ENCODE assay signal across 9 mouse cellular contexts in the genomic region with DNA sequence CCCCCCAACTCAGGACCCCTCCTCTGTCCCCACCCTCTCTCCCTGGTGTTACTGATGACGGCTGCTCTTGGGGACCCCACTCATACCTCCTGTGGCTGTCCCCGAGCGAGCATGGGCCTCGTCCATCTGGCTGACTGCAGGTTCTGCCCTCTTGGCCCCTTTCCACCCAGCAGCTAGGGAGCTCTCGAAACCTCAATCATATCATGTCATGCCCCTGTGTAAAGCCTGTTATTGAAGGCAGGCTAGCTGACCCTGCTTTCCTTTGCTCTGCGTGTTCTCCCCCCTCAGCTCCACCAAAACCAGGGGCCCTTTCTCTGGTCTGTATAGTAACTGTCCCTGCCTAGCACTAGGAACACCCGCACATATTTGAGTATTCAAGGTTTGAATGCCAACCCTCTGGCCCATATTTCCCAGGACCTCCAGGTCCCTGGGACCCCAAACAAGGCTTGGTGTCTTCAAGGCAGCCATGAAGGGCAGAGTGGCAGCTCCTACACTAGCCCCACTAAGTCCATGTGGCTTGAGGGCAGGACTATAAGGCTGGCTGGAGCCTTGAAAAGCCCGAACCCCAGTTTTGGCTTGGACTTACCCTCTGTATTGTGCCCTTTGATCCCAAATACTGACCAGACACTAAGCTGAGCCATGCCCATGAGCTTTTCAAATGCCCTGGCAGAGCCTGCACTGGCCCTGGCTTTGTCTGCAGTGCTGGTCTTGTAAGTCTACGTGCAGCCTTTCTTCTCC. TPM values are rescaled to one million over a fixed set of nuclear protein-coding genes. Genes with fewer than 3 reads are reported as not detected.
A peak's percentile ranks its signal among the peaks of the same experiment; 100 is the strongest.
DNase-seq lines count a peak whose midpoint lies in the region; ATAC-seq lines count a peak whose summit lies in the region.
"Had no signal": no experiment of that assay in that cellular context is flagged by ENCODE, and none has a peak within 500 bp of the region (broad histone marks: within the 10 kb centered on the region; RNA-seq: fewer than 3 reads in every experiment).

No protein-coding gene starts in this region.

- H3K4me1 ChIP-seq in kidney, embryonic 15.5 days: peaks cover 52% of the 10 kb centered on the region
- peaks cover 76% of the 10 kb centered on the region for H3K4me1 ChIP-seq in forebrain, embryonic 10.5 days
- peaks cover 29% of the 10 kb centered on the region for H3K4me1 ChIP-seq in liver, embryonic 12.5 days

- peak; percentile 16; the same call in 1 of the 2 replicates for ATAC-seq in kidney, embryonic 15.5 days (replicated peaks; ENCODE audit: low FRiP score)
- ATAC-seq in common myeloid progenitor, adult 5-6 weeks (replicated peaks; ENCODE audit: low read depth, poor library complexity, severe bottlenecking): 0 out of 2 replicates have a peak, but pooled peaks have one; percentile 15
- no peak for ATAC-seq in liver, embryonic 12.5 days

- H3K4me3 ChIP-seq in kidney, embryonic 15.5 days (replicated peaks): no peak overlapping the region
- peak overlapping the region; percentile 33 for H3K4me3 ChIP-seq in forebrain, embryonic 10.5 days
- no peak overlapping the region for H3K4me3 ChIP-seq in liver, embryonic 12.5 days

- H3K27me3 ChIP-seq in kidney, embryonic 15.5 days: peaks cover 9% of the 10 kb centered on the region; the same call in 1 of the 2 replicates
- peaks cover 79% of the 10 kb centered on the region for H3K27me3 ChIP-seq in forebrain, embryonic 10.5 days (ENCODE audit: poor library complexity, severe bottlenecking)
- H3K27me3 ChIP-seq in liver, embryonic 12.5 days (replicated peaks): peaks cover 21% of the 10 kb centered on the region; the same call in 1 of the 2 replicates

- H3K36me3 ChIP-seq in kidney, embryonic 15.5 days: no peaks in the 10 kb centered on the region
- no peaks in the 10 kb centered on the region for H3K36me3 ChIP-seq in forebrain, embryonic 10.5 days (replicated peaks)
- no peaks in the 10 kb centered on the region for H3K36me3 ChIP-seq in liver, embryonic 12.5 days

- 37% methylated on average over 9 of the region's 9 CpGs for WGBS in kidney, embryonic 15.5 days
- WGBS in forebrain, embryonic 10.5 days: 18% methylated on average over 9 of the region's 9 CpGs
- 46% methylated on average over 9 of the region's 9 CpGs for WGBS in liver, embryonic 12.5 days (ENCODE audit: insufficient replicate concordance)

- no peak for DNase-seq in kidney, adult 9 months
- no peak for DNase-seq in forebrain, embryonic 10.5 days (ENCODE audit: extremely low spot score, low spot score)
- DNase-seq in adrenal gland, adult 8-10 months: no peak
- DNase-seq in frontal cortex, adult 2 months (ENCODE audit: extremely low spot score in 1 of 2, low spot score in 1 of 2): no peak
- DNase-seq in left cerebral cortex, adult 11 months (ENCODE audit: low spot score): no peak
- DNase-seq: lung, adult 2 months had no signal

- H3K27ac ChIP-seq in kidney, embryonic 15.5 days: peak overlapping the region; percentile 49; the same call in 1 of the 2 replicates
- H3K27ac ChIP-seq in forebrain, embryonic 10.5 days: peak overlapping the region; percentile 83
- H3K27ac ChIP-seq in liver, embryonic 12.5 days: no peak overlapping the region; the same call in 1 of the 2 replicates

- peak overlapping the region; percentile 17; the same call in 1 of the 2 replicates for H3K4me2 ChIP-seq in kidney, embryonic 15.5 days
- peak overlapping the region; percentile 27; the same call in 1 of the 2 replicates for H3K4me2 ChIP-seq in liver, embryonic 12.5 days

- H3K9me3 ChIP-seq in kidney, embryonic 15.5 days (replicated peaks): no peaks in the 10 kb centered on the region
- H3K9me3 ChIP-seq in forebrain, embryonic 10.5 days: no peaks in the 10 kb centered on the region
- H3K9me3 ChIP-seq in liver, embryonic 12.5 days (replicated peaks): no peaks in the 10 kb centered on the region

- H3K9ac ChIP-seq in kidney, embryonic 15.5 days: no peak overlapping the region
- 0 out of 2 replicates have a peak overlapping the region, but pooled peaks have one; percentile 4 for H3K9ac ChIP-seq in liver, embryonic 12.5 days

RNA-seq across cellular contexts. Expression of a gene that starts 15.7 kb away (rescaled TPM):
- polyA plus RNA-seq in kidney, embryonic 15.5 days (2015; fragmentation: Nextera tagmentation; extraction: Ambion mirVana): 16.2 and 17.4 TPM in 2 replicates
- total RNA-seq in common myeloid progenitor, adult 5-6 weeks (2017): 0.09 TPM in 1 of 2 replicates, not detected in the other
- polyA plus RNA-seq in forebrain, embryonic 10.5 days (2016; fragmentation: Nextera tagmentation; extraction: Ambion mirVana): 33.4 and 39.1 TPM in 2 replicates
- polyA plus RNA-seq in liver, embryonic 12.5 days (2016; fragmentation: Nextera tagmentation; extraction: Ambion mirVana): 4.5 and 4.8 TPM in 2 replicates
- total RNA-seq in adrenal gland, adult 8-10 months (2022): 1 to 10 TPM; 2.4 to 4.1 (median 3.1) TPM
- polyA plus RNA-seq in frontal cortex, adult 2 months (2012; rRNA removed): 120 and 135 TPM in 2 replicates

RNA-seq across cellular contexts. Expression of a gene that starts 47.6 kb away (rescaled TPM):
- polyA plus RNA-seq in kidney, embryonic 15.5 days (2015; fragmentation: Nextera tagmentation; extraction: Ambion mirVana): 37.4 and 37.5 TPM in 2 replicates
- total RNA-seq in common myeloid progenitor, adult 5-6 weeks (2017): 22.2 and 24.8 TPM in 2 replicates
- 38.0 and 39.5 TPM in 2 replicates for polyA plus RNA-seq in forebrain, embryonic 10.5 days (2016; fragmentation: Nextera tagmentation; extraction: Ambion mirVana)
- 26.4 and 27.3 TPM in 2 replicates for polyA plus RNA-seq in liver, embryonic 12.5 days (2016; fragmentation: Nextera tagmentation; extraction: Ambion mirVana)
- 10 to 100 TPM; 28.6 to 37.7 (median 33.2) TPM for total RNA-seq in adrenal gland, adult 8-10 months (2022)
- 34.8 and 36.3 TPM in 2 replicates for polyA plus RNA-seq in frontal cortex, adult 2 months (2012; rRNA removed)

RNA-seq across cellular contexts. Expression of a gene that starts 47.9 kb away (rescaled TPM):
- polyA plus RNA-seq in kidney, embryonic 15.5 days (2015; fragmentation: Nextera tagmentation; extraction: Ambion mirVana): 192 and 195 TPM in 2 replicates
- 161 and 162 TPM in 2 replicates for total RNA-seq in common myeloid progenitor, adult 5-6 weeks (2017)
- 349 TPM in 2 replicates for polyA plus RNA-seq in forebrain, embryonic 10.5 days (2016; fragmentation: Nextera tagmentation; extraction: Ambion mirVana)
- 199 and 203 TPM in 2 replicates for polyA plus RNA-seq in liver, embryonic 12.5 days (2016; fragmentation: Nextera tagmentation; extraction: Ambion mirVana)
- 1 to 10 TPM; 3.5 to 9.6 (median 6.7) TPM for total RNA-seq in adrenal gland, adult 8-10 months (2022)
- polyA plus RNA-seq in frontal cortex, adult 2 months (2012; rRNA removed): 8.4 and 9.1 TPM in 2 replicates

RNA-seq across cellular contexts. Expression of a gene that starts 53.4 kb away (rescaled TPM):
- 238 and 247 TPM in 2 replicates for polyA plus RNA-seq in kidney, embryonic 15.5 days (2015; fragmentation: Nextera tagmentation; extraction: Ambion mirVana)
- total RNA-seq in common myeloid progenitor, adult 5-6 weeks (2017): 286 and 289 TPM in 2 replicates
- polyA plus RNA-seq in forebrain, embryonic 10.5 days (2016; fragmentation: Nextera tagmentation; extraction: Ambion mirVana): 335 and 357 TPM in 2 replicates
- polyA plus RNA-seq in liver, embryonic 12.5 days (2016; fragmentation: Nextera tagmentation; extraction: Ambion mirVana): 326 and 340 TPM in 2 replicates
- 10 to 100 TPM; 34.0 to 42.1 (median 38.5) TPM for total RNA-seq in adrenal gland, adult 8-10 months (2022)
- 28.0 and 30.8 TPM in 2 replicates for polyA plus RNA-seq in frontal cortex, adult 2 months (2012; rRNA removed)

Comparison
In these comparisons a context has a peak if more than half of its experiments do, and no peak if none do; other contexts are left out.
1. RNA of a gene that starts 47.9 kb away (polyA plus RNA-seq): 349 TPM in forebrain, embryonic 10.5 days, 199 to 203 TPM in liver, embryonic 12.5 days and 192 to 195 TPM in kidney, embryonic 15.5 days; 8.4 to 9.1 TPM in frontal cortex, adult 2 months; every median in the first group is over 10 times any median in the second.